Mouse (Mus musculus): Measurements from ENCODE around the gene Tmem270. TPM values are rescaled to one million over a fixed set of nuclear protein-coding genes. Genes with fewer than 3 reads are reported as not detected.

Tmem270 gene
- polyA plus RNA-seq, 1 experiment from 2014 or later, result not detected

DNA sequence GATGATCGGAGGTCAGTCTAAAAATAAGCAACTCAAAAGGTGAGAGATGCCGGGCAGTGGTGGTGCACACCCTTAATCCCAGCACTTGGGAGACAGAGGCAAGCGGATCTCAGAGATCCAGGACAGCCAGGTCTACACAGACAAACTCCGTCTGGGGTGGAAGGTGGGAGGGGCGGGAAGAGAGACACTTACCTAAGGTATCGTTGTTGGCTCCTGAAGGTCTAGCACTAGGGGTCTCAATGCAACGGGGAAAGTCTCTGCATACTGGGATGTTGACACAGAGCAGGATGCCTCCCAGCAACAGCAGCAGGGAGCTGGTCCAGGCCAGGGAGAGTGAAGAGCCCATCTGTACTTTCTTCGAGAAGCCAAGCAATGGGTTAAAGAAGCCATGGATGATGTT lies 8.0 kb upstream of the Tmem270 start:
- in situ Hi-C loops (cut with MboI; ENCODE audit: low pct_unique_long_range_greater_than_20kb), result loop anchor here (10.0 kb wide), 1 partner anchor 370 kb away; no protein-coding TSS in a partner anchor
- no peaks in the 10 kb centered on the region for H3K27me3 ChIP-seq
- ChIA-PET POLR2A (no interaction called here), CTCF (interaction anchor here (1.6 to 2.5 kb wide), 2 partner anchors 7 to 51 kb away, joined by 4 to 10 read pairs; no protein-coding TSS in a partner anchor)
- TF ChIP-seq CTCF (IDR thresholded peaks at IDR 0.05), result no peak
- DNase-seq (ENCODE audit: low read depth, low spot score) (no peak), ATAC-seq (no peak)

- POLR2A ChIA-PET, result interaction anchor here (0.6 kb wide), 1 partner anchor 19 kb away, joined by 3 read pairs; no protein-coding TSS in a partner anchor
- ATAC-seq (no peak), DNase-seq (ENCODE audit: low read depth, low spot score) (no peak)
- no peaks in the 10 kb centered on the region for H3K27me3 ChIP-seq
- CTCF ChIA-PET, result no interaction called here
- in situ Hi-C loops (cut with MboI; ENCODE audit: low pct_unique_long_range_greater_than_20kb), result loop anchor here (10.0 kb wide), 1 partner anchor 371 kb away; no protein-coding TSS in a partner anchor
- TF ChIP-seq CTCF (IDR thresholded peaks at IDR 0.05), result no peak
Observed at GRCm38 (mm10) chr5:134913753-134914152, 7.2 kb upstream of the Tmem270 start.

DNA sequence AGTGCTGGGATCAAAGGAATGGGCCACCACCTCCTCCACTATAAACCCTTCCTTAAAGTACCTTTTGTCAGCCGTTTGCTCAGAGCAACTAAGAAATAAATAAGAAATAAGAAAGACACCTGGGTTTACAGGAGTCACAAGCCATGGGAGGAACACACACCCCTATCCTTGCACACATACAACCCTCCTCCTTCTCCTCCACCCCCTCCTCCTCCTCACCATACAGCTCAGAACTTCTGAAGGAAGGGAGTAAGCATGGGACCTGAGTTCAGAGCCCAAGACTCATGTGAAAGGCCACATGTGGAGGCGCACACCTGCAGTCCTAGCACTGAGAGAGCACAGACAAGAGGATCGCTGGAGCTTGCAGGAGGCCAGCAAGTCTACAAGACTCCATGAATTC lies 6.8 kb upstream of the Tmem270 start:
- DNase-seq (ENCODE audit: low read depth, low spot score) (no peak), ATAC-seq (no peak)
- ChIA-PET POLR2A (interaction anchor here (0.6 kb wide), 1 partner anchor 18 kb away, joined by 3 read pairs; no protein-coding TSS in a partner anchor), CTCF (no interaction called here)
- in situ Hi-C loops (cut with MboI; ENCODE audit: low pct_unique_long_range_greater_than_20kb), result loop anchor here (10.0 kb wide), 1 partner anchor 371 kb away; no protein-coding TSS in a partner anchor
- TF ChIP-seq CTCF (IDR thresholded peaks at IDR 0.05), result no peak
- no peaks in the 10 kb centered on the region for H3K27me3 ChIP-seq

- no peak for TF ChIP-seq CTCF (IDR thresholded peaks at IDR 0.05)
- H3K27me3 ChIP-seq, result no peaks in the 10 kb centered on the region
- ATAC-seq (no peak), DNase-seq (ENCODE audit: low read depth, low spot score) (no peak)
- in situ Hi-C loops (cut with MboI; ENCODE audit: low pct_unique_long_range_greater_than_20kb), result loop anchor here (10.0 kb wide), 1 partner anchor 373 kb away; no protein-coding TSS in a partner anchor
- CTCF ChIA-PET, result interaction anchor here (1.0 kb wide), 1 partner anchor 54 kb away, joined by 3 read pairs; no protein-coding TSS in a partner anchor
- POLR2A ChIA-PET, result no interaction called here
Observed at GRCm38 (mm10) chr5:134911901-134912300, 5.4 kb upstream of the Tmem270 start.

DNA sequence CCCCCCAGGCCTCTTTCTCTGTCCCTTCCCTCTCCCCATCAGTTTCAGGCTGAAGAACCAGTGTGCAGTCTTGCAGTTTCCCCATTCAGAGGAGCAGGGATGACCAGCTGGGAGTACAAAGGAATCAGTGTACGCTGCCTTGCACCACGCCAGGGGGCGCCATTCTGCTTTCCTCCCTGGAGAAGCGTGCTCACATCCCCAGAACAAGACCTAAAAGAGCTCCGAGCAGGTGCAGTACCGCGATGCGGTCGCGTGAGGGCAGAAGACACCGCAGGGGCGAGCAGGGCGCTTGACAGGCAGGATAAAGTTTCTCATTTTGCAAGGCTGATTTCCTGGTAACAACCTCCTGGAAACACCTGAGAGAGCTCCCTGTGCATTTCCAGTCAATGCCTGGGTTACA lies 602 bp upstream of the Tmem270 start:
- DNase-seq (ENCODE audit: low read depth, low spot score) (peak; percentile 83), ATAC-seq (peak; percentile 53)
- H3K27me3 ChIP-seq, result peaks cover 4% of the 10 kb centered on the region
- in situ Hi-C loops (cut with MboI; ENCODE audit: low pct_unique_long_range_greater_than_20kb), result loop anchor here (10.0 kb wide), 1 partner anchor 412 kb away; no protein-coding TSS in a partner anchor
- peak; percentile 100 for TF ChIP-seq CTCF (IDR thresholded peaks at IDR 0.05)
- ChIA-PET POLR2A (no interaction called here), CTCF (interaction anchor here (0.7 to 4.9 kb wide), 27 partner anchors 9 to 378 kb away, joined by 3 to 101 read pairs (median 6); partner anchors contain the start of genes Abhd11, Cldn13, Mettl27 and Stx1a)

DNA sequence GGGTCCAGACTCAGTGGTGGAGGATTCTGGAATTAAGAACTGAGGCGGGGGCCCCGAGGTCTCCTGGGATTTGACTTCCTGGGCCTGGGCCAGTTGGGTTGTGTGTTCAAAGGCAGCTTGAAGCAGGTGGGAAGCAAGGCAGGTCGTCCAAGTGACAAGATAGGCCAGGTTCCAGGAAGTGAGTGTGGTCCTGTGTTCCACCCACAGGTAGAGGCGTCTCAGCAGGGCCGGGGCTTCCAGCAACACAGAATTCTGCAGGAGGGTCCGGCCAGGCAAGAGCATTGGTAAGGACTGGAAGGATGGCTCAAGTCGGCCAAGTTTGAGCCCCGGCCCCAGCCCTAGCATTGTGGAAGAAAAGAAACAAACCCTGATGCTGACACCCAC lies 4.9 kb downstream of the Tmem270 start:
- peaks cover 11% of the 10 kb centered on the region for H3K27me3 ChIP-seq
- in situ Hi-C loops (cut with MboI; ENCODE audit: low pct_unique_long_range_greater_than_20kb), result loop anchor here (5.0 to 10.0 kb wide), 2 partner anchors 154 to 407 kb away; partner anchors contain the start of gene Eln
- DNase-seq (ENCODE audit: low read depth, low spot score), result no peak
- TF ChIP-seq CTCF (IDR thresholded peaks at IDR 0.05), result no peak
- no peak for ATAC-seq
- ChIA-PET CTCF (interaction anchor here (1.1 to 2.2 kb wide), 2 partner anchors 154 to 168 kb away, joined by 3 to 11 read pairs; partner anchors contain the start of gene Eln), POLR2A (no interaction called here)

DNA sequence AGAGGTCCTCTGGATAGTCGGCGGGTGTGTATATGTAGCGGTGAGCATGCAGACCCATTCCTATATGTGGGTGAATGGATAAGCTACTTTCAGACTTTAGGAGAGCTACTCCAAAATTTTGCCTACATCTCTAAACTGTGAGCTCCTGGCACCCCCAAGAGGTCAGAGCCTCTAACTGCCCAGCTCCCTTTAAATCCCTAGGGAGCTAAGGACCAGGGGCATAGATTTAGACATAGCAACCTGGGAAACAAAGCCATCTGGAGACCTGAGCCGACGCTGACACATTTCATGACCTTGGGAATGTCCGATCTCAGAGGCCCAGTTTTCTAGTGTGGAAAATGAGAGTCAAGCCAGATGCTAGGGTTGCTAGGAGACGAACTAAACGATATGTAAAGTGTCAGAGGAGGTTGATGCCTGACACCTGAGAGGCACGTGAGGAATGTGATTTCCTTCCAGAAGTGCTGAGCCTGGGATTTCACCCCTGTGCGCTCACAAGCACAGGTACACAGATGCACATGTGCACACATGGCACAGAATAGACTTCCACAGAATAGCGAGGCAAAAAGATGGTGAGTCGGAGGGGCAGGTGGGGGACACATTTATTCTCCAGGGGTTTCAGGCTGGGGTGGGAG lies 5.4 kb downstream of the Tmem270 start:
- in situ Hi-C loops (cut with MboI; ENCODE audit: low pct_unique_long_range_greater_than_20kb), result loop anchor here (5.0 to 10.0 kb wide), 2 partner anchors 154 to 406 kb away; partner anchors contain the start of gene Eln
- POLR2A ChIA-PET, result no interaction called here
- peaks cover 11% of the 10 kb centered on the region for H3K27me3 ChIP-seq
- DNase-seq (ENCODE audit: low read depth, low spot score), result peak; percentile 24
- ATAC-seq, result no peak
- CTCF ChIA-PET, result interaction anchor here (1.1 to 2.2 kb wide), 2 partner anchors 154 to 167 kb away, joined by 3 to 11 read pairs; partner anchors contain the start of gene Eln
- no peak for TF ChIP-seq CTCF (IDR thresholded peaks at IDR 0.05)

DNA sequence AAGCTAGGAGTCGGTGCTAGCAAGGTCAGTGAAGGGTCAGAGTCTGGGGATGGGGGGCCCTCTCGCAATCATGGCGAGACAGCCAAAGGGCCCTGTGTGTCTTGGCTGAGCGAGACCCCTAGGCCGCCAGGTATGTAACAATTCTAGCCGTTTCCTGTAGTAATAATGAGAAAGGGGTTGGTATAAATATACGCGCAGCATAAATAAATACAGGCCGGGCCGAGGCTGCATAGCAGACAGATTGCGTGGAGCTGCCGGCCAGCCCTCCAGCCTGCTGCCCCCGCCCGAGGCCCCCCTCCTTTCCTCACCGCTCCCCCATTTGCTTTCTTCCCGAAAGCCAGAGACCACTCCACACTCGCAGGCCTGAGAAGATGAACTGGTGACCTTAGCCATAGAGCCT lies 8.9 kb downstream of the Tmem270 start:
- ChIA-PET CTCF (interaction anchor here (1.2 kb wide), 1 partner anchor 10 kb away, joined by 4 read pairs; no protein-coding TSS in a partner anchor), POLR2A (interaction anchor here (1.2 kb wide), 1 partner anchor 189 kb away, joined by 7 read pairs; no protein-coding TSS in a partner anchor)
- in situ Hi-C loops (cut with MboI; ENCODE audit: low pct_unique_long_range_greater_than_20kb), result no loop called here
- no peak for TF ChIP-seq CTCF (IDR thresholded peaks at IDR 0.05)
- H3K27me3 ChIP-seq, result peaks cover 9% of the 10 kb centered on the region
- DNase-seq (ENCODE audit: low read depth, low spot score) (no peak), ATAC-seq (no peak)

DNA sequence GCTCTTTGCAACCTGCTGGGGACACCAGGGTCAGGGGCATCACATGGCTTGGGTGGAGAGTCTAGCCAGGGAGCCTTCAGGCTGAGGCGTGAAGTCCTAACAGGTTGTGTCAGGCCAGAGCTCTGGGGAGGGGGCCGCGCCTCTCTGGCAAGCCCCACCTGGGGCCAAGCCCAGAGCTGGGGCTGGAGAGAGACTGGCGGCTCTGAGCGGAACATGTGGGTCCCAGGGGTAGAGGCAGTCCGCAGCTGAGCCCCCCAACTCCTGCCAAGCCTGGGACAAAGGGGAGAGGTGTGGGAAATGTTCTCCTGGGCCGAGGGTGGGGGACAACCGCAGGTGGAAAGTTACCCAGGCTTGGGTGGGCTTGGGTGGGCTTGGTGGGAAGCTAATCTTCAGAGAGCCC lies 9.6 kb downstream of the Tmem270 start:
- H3K27me3 ChIP-seq, result peaks cover 7% of the 10 kb centered on the region
- ATAC-seq (no peak), DNase-seq (ENCODE audit: low read depth, low spot score) (no peak)
- ChIA-PET CTCF (interaction anchor here (1.2 kb wide), 1 partner anchor 10 kb away, joined by 4 read pairs; no protein-coding TSS in a partner anchor), POLR2A (interaction anchor here (0.6 to 1.2 kb wide), 2 partner anchors 189 to 362 kb away, joined by 3 to 7 read pairs; no protein-coding TSS in a partner anchor)
- in situ Hi-C loops (cut with MboI; ENCODE audit: low pct_unique_long_range_greater_than_20kb), result no loop called here
- no peak for TF ChIP-seq CTCF (IDR thresholded peaks at IDR 0.05)

DNA sequence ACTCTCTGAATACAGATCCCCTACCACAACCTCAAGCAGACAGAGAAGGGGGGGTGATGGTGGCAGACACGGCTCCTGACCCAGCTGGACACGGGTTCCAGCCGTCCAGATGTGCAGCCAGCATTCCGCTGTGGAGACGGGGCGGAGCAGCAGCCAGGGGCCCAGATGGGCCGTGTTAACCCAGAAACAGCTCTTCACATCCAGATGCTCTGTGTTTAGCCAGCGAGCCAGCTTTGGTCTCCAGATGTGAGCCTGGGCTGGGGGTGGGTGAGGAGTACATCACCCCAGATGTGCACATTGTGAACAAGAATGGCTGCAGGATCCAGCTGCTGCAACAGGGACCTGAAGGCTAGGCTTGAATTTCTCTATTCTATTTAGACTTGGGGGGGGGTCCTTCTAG lies 11.2 kb downstream of the Tmem270 start:
- H3K27me3 ChIP-seq, result peaks cover 7% of the 10 kb centered on the region
- DNase-seq (ENCODE audit: low read depth, low spot score) (no peak), ATAC-seq (no peak)
- in situ Hi-C loops (cut with MboI; ENCODE audit: low pct_unique_long_range_greater_than_20kb), result no loop called here
- POLR2A ChIA-PET, result interaction anchor here (0.6 kb wide), 1 partner anchor 18 kb away, joined by 3 read pairs; no protein-coding TSS in a partner anchor
- CTCF ChIA-PET, result interaction anchor here (1.6 kb wide), 1 partner anchor 12 kb away, joined by 8 read pairs; no protein-coding TSS in a partner anchor
- no peak for TF ChIP-seq CTCF (IDR thresholded peaks at IDR 0.05)
